Mouse (Mus musculus) cerebellum, adult 11-12 months (tissue): ENCODE measurements at regions not wholly inside any gene's neighbourhood (a gene's known extent, or its start where the extent isn't known, plus 50 kb on each side); places are given as distances from the start of the nearest gene placed in this dataset.

Source experiments
- DNase-seq: peaks from one replicate; pipeline ENCODE4 v3.0.0; 2022

DNA sequence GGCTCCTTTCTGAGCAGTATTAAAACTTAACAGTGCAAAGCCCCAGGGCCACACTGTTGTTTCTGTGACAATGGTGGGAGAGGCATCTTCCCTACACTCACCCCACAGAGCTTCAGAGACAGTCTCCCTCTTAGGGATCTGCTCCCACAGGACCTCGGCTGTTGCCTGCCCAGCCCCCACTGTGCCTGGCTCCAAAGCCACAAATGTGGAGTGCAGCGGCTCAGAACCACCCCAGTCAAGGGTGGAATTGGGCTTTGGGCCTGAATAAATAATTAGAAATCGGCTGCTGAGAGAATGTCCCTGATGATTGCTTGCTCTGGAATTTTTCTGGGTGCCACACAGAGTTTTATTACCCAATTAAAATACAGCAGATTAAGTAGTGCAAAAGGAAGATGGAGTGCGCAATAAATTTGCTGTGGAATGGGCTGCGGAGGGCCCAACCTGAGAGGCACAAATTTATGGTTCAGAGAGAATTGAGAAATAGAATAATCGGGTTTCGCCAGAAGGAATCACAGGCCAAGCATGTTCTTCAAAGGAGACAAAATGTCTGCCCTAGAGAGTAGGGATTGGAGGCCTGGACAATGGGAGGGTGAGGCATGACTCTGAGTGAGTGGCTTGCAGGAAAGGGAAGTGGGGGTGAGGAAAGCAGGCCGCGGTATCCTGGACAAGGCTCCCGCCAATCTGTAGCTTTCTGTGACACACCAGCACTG, 56.4 kb downstream of the Cd24a start:
- DNase-seq = no peak

DNA sequence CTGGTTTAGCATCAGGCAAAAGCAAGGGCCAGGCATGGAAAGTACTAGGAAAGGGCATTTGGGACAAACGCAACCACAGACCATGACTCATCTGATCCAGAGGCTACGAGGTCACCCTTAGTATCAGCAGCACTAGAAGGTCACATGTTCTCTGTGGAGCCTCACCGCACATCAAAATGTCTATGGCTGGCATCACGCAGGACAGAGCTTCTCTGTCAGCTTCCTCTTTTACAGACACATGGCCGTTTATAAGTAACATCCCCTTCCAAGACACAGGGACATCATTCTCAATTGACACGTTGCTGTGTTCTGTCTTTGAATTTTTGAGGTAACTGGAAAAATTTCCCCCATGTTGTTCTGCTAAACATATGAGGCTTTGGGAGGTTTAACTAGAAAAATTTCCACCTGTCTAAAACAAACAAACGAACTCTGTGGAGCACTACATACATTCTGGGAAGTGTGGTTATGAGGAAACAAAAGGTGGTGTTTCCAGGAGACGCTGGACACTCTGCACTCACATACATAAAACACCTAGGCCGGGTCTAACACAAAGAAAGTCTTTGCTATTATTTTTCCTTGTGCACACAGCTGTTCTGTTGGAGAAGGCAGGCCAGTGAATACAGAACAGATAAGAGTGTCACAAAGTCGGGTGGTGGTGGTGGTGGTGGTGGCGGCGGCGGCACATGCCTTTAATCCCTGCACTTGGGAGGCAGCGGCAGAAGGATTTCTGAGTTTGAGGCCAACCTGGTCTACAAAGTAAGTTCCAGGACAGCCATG, 63.3 kb downstream of the Cd24a start:
- DNase-seq = no peak

GRCm38 (mm10) chr10:43646326-43646725, 68.2 kb downstream of the Cd24a start:
- no peak for DNase-seq

DNA sequence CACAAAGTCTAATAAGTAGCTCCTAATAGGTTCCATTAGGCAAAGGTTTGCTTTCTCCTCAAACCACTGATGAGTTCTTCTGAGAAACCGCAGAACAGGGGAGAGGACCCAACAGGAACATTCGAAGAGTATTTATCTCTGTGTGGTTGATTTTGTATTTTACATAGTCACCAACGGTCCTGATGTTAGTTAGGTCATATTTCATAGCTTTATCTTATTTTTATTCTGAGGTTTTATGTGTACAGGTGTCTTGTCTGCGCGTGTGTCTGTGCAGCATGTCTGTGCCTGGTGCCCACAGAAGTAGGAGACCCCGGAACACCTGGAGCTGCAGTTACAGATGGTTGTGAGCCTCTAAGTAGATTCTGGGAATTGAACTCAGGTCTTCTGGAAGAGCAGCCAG, 68.9 kb downstream of the Cd24a start:
- DNase-seq = no peak

DNA sequence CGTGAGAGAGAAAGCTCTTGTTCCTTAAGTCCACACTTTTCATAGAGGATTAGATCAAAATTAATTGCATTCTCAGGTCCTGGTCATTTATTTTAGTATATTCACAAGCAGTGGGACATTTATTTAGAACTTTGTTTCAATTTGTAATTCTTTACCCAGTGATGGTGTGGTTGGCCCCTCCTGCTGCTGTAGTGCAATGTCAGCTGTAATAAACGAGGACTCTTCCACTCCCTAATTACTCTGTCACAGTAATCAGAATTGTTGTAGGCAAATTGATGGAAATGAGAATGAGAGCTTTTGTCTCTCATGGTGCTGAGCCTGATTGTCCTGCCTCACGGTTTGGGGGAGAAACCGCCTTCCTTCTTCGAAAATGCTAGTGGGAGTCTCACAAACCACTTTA, 70.1 kb downstream of the Cd24a start:
- no peak for DNase-seq

DNA sequence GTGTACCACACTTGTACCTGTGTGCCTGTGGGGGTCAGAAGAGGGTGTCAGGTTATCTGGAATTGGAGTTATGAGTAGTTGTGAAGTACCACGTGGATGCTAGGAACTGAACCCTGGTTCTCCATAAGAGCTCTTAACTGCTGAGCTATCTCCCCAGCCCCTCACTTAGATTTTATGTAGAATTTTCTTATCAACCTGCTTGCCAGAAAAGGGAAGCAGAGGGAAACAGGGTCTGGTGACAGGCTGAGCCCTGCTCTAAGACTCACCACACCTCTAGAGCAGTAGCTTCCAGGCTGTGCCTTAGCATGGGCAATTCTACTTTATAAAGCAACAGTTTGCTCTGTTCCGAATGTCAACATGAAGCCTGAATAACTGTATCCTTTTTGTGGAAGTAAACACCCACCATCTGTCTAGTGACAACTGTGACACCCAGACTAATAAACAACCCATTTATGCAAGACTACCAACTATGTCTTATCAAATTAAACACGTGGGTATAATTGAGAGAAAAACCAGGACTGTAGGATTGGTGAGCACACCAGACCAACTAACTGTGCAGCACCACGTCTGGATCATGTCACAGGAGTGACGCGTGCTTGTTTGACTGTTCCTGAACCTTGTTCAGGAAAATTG, 70.8 kb downstream of the Cd24a start:
- no peak for DNase-seq

DNA sequence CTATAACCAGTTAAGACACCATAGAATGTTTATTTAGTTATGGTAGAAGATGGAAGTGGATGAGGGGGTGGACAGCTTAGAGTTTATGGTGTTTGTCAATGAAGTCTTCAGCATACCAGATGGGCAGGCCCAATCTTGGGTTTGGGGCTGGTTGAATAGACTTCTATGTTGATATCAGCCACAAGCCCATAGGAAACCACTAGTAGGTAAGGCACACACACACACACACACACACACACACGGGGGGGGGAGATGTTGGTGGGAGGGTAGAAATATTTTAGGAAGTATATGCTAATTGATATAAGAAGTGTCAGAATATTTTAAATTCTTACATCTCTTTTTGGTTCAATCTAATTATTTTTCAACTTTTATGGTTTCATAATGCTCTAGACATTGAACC, 72.4 kb downstream of the Cd24a start:
- DNase-seq = no peak

- no peak for DNase-seq
These were observed 73.4 kb downstream of the Cd24a start for GRCm38 (mm10) chr10:43651505-43651904.

DNA sequence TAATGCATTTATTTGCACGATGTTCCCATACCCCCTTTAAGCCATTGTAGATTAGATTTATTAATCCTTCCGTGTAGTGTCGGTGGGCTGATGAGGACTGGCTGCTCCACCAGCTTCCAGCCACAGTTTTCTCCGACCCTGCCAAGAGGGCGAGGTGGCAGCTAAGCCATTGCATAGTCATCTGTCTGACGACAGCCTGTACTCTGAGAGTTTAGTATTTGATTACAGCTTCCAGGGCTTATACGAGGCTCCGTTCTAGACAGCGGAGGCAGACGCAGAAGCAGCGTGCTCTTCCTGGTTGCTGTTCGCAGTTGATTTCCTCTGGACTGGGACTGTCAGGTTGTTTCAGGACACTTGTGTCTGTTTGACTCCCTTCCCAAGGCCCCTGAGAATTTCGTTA, 73.8 kb downstream of the Cd24a start:
- no peak for DNase-seq

GRCm38 (mm10) chr10:43655082-43655671, 77.1 kb downstream of the Cd24a start:
- no peak for DNase-seq

- DNase-seq = no peak
These were observed 77.6 kb downstream of the Cd24a start for GRCm38 (mm10) chr10:43655680-43656079.

GRCm38 (mm10) chr10:43656207-43656606, 78.1 kb downstream of the Cd24a start:
- no peak for DNase-seq

- no peak for DNase-seq
These were observed 79.6 kb downstream of the Cd24a start for GRCm38 (mm10) chr10:43657501-43658225.

DNA sequence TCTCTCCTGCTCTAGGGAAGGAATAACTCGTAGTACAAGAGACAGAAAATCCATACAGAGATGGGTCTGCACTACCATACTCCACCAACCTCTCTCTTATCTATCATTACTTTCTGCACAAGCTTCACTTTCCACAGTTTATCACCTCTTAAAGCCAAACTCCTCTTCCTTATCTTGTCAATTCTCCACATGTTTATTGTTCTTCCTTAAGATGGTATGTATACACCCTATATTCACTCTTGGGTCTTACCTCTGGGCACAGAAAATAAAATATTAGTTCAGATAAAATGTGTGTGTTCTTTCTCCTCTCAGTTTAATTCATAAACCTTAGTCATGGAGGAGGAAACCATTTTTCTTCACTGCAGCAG, 80.1 kb downstream of the Cd24a start:
- no peak for DNase-seq

- no peak for DNase-seq
These were observed 86.8 kb downstream of the Cd24a start for GRCm38 (mm10) chr10:43664844-43665243.

DNA sequence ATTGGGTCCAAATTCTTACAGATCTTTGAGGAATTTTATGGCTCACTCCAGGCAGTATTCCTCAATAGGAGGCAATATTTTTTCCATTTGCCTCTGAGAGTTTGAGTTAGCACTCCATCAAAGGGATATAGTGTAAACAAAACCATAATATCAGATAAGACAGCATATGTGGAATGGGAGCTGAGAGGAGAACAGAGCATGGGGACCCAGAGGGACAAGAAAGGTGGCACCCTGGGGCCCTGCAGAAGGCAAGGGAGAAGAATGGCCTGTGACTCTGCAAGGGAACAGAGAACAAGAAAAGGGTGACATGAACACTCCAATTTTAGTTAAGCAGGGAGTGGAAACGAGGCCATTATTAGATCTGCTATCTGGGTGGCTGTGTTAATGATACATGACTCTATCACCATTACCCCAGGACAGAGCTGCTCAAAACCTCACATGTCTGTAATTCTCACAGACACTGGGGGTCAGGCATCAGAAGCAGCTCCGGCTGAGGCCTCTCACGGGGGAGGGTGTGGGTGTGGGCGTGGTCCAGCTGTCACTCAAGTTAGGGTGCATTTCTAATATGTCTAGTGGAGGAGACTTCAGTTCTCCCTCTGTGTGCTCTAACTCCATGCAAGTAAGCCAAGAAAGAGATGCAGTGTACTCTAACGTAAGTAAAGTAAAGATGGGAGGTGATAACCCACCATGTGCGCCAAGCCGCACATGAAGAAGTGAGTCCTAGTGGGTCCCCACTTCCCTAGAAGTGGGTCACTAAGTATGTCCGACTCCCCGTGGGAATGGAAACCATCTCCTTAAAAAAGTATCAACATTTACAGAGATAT, 88.4 kb downstream of the Cd24a start:
- DNase-seq = no peak

DNA sequence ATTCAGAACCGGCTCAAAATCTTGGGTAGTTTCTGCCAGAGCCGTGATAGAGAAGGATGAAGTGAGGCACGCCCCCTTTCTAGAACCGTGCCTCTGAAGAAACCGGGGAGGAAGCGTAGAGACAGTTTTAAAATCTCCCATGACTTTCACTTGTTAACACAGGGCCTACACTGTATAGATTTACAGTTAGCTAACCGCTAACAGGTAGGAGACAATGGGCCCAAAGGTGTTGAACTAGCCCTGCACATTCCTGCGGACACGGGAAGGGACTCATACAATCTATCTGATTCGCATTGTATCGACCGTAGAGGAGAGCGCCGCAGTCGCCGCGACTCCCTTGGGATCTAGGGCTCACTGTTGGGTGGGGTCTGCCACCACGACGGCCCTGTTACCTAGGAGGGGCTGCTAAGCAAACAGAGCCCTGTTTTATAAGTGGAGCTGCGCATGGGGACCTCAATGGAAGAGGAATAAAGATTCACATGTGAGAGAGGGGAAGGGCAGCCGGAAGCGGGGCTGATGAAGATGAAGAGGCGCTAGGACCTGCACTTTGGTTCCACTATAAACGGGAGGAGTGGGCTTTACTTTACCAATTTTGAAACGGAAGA, 89.1 kb downstream of the Cd24a start:
- DNase-seq = no peak

- DNase-seq = no peak
These were observed 89.7 kb downstream of the Cd24a start for GRCm38 (mm10) chr10:43667732-43668247.

GRCm38 (mm10) chr10:43669471-43669870, 91.4 kb downstream of the Cd24a start:
- no peak for DNase-seq

DNA sequence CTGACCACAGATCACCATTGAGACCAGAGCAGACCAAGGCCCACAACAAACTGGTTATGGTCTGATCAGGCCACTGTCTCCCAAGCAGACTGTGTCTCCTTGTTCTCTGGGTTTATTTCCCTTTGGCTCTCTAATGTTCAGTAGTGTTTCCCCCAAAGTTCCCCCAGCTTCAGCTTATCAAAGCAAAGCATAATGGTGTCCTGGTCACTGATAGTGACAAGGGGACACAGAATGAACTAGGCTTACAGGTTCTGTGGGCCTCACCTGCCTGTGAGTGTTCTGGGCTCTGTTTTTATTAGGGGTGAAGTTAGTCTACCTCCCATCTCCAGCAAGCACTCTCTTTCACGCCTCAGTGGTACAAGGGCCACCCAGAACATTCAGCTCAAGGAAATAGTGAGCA, 92.7 kb downstream of the Cd24a start:
- no peak for DNase-seq

DNA sequence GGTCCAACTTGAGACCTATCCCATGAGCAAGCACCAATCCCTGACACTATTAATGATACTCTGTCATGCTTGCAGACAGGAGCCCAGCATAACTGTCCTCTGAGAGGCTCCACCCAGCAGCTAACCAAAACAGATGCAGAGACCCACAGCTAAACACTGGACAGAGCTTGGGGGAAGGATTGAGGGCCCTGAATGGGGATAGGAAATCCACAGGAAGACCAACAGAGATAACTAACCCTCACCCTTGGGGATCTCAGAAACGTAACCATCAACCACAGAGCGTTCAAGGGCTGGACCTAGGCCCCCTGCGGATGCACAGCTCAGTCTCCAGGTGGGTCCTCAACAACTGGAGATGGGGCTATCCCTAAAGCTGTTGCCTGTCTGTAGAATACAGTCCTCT, 93.7 kb downstream of the Cd24a start:
- DNase-seq = no peak

- DNase-seq = no peak
These were observed 94.4 kb downstream of the Cd24a start for GRCm38 (mm10) chr10:43672490-43672889.
